Mouse (Mus musculus): ENCODE data around the gene Stoml2. TPM values are rescaled to one million over a fixed set of nuclear protein-coding genes. Genes with fewer than 3 reads are reported as not detected.
"Not testable (repeated sequence)": the region's sequence is repeated elsewhere in the genome, so short reads cannot be mapped to it uniquely, and the experiment has no call there.

The Stoml2 gene
- total and polyA plus RNA-seq, 2 experiments from 2014 or later = 102 to 230 TPM

DNA sequence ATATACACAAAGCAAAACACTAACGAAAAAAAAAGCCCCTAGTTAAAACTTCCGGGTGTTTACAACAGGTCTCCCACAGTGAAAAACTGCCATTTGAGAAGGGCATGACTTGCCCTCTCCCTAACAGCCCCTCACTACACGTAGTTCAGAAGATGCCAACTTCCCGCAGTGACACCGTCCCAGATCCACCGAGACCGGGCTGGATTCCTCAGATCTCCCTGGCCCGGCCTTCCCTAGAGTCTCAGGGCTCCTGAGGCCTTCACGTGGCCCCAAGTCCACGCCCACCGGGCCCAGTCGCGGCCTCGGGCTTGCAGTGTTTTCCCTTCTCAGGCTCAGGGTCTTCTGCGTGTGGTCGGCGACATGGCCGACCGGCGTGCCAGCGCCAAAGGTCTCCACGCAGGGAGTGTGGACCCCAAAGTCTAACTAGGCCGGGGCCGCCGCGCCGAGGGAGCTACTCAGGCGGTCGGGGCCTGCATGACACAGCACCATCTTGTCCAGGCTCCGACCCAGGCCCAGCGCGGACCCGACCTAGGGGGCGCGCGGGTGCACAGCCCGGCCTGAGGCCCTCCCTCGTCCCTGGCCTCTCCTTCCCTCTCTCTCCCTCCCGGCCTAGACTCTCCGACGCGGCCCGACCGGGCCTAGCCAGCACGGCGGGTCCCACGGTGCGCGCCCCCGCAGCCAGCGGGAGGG, 31.9 kb downstream of the Stoml2 start:
- no peaks in the 10 kb centered on the region for H3K27me3 ChIP-seq (ENCODE audit: insufficient read depth, low read length)
- peaks cover 11% of the 10 kb centered on the region; the same call in 1 of the 2 replicates for H3K4me1 ChIP-seq (ENCODE audit: insufficient read depth, low read length)
- H3K4me3 ChIP-seq (ENCODE audit: low read depth, low read length) = peak overlapping the region; percentile 97
- H3K36me3 ChIP-seq (ENCODE audit: insufficient read depth, low read length) = peaks cover 7% of the 10 kb centered on the region; the same call in 1 of the 2 replicates
- H3K4me2 ChIP-seq (ENCODE audit: low read depth, low read length, poor library complexity, severe bottlenecking) = peak overlapping the region; percentile 82
- no peaks in the 10 kb centered on the region for H3K9me3 ChIP-seq (ENCODE audit: low read length)
- TF ChIP-seq CTCF (IDR thresholded peaks at IDR 0.05) = peak; percentile 44
- ATAC-seq (ENCODE audit: low FRiP score) (peak; percentile 70), DNase-seq (ENCODE audit: low spot score) (peak; percentile 71)
- peak overlapping the region; percentile 99 for H3K27ac ChIP-seq (ENCODE audit: low read depth, low read length)
- under 1% methylated on average over 45 of the region's 51 CpGs for WGBS
- peak overlapping the region; percentile 98 for H3K9ac ChIP-seq (replicated peaks; ENCODE audit: low read length, poor library complexity, severe bottlenecking)

GRCm38 (mm10) chr4:42998022-42998421, 33.5 kb downstream of the Stoml2 start:
- TF ChIP-seq CTCF (IDR thresholded peaks at IDR 0.05) = no peak
- Histone ChIP-seq H3K9ac (replicated peaks; ENCODE audit: low read length, poor library complexity, severe bottlenecking) (peak overlapping the region; percentile 36; the same call in 1 of the 2 replicates), H3K36me3 (ENCODE audit: insufficient read depth, low read length) (peaks cover 15% of the 10 kb centered on the region; the same call in 1 of the 2 replicates), H3K27me3 (ENCODE audit: insufficient read depth, low read length) (no peaks in the 10 kb centered on the region), H3K4me1 (ENCODE audit: insufficient read depth, low read length) (peaks cover 11% of the 10 kb centered on the region; the same call in 1 of the 2 replicates), H3K27ac (ENCODE audit: low read depth, low read length) (no peak overlapping the region), H3K9me3 (ENCODE audit: low read length) (no peaks in the 10 kb centered on the region), H3K4me3 (ENCODE audit: low read depth, low read length) (peak overlapping the region; percentile 97; the same call in 1 of the 2 replicates), H3K4me2 (ENCODE audit: low read depth, low read length, poor library complexity, severe bottlenecking) (peak overlapping the region; percentile 82)
- DNase-seq (ENCODE audit: low spot score) = no peak
- 43% methylated on average over 2 of the region's 2 CpGs for WGBS
- ATAC-seq (ENCODE audit: low FRiP score) = no peak

- no peak overlapping the region for H3K4me3 ChIP-seq (ENCODE audit: low read depth, low read length)
- no peak overlapping the region for H3K27ac ChIP-seq (ENCODE audit: low read depth, low read length)
- no peak overlapping the region for H3K9ac ChIP-seq (replicated peaks; ENCODE audit: low read length, poor library complexity, severe bottlenecking)
- DNase-seq (ENCODE audit: low spot score) = no peak
- no peaks in the 10 kb centered on the region for H3K4me1 ChIP-seq (ENCODE audit: insufficient read depth, low read length)
- peak; percentile 51 for TF ChIP-seq CTCF (IDR thresholded peaks at IDR 0.05)
- no peaks in the 10 kb centered on the region for H3K27me3 ChIP-seq (ENCODE audit: insufficient read depth, low read length)
- ATAC-seq (ENCODE audit: low FRiP score) = no peak
- H3K9me3 ChIP-seq (ENCODE audit: low read length) = no peaks in the 10 kb centered on the region
- peaks cover 64% of the 10 kb centered on the region for H3K36me3 ChIP-seq (ENCODE audit: insufficient read depth, low read length)
- H3K4me2 ChIP-seq (ENCODE audit: low read depth, low read length, poor library complexity, severe bottlenecking) = no peak overlapping the region
- 91% methylated on average over 1 of the region's 1 CpGs for WGBS
These were observed 43.2 kb downstream of the Stoml2 start for GRCm38 (mm10) chr4:42988296-42988695.

DNA sequence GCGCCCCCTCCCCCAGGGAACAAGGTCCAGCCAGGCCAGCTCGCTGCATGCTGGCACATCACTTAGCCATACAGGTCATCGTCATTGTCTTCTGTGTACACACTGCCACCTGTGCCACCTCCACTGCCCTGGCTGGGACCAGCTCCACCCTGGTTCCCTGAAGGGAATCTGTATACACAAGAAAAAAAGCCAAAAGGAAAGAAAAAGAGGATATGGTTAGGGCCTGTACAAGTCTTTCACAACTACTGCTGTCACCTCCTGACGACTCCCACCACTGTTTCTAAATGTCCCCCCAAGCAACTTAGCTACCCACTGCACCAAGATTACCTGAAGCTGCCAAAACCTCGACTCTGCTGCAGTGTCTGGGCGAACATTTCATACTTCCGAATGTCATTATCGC, 51.0 kb downstream of the Stoml2 start:
- peaks cover 38% of the 10 kb centered on the region for H3K36me3 ChIP-seq (ENCODE audit: insufficient read depth, low read length)
- not testable (repeated sequence) for DNase-seq (ENCODE audit: low spot score); H3K27ac ChIP-seq (ENCODE audit: low read depth, low read length); H3K9me3 ChIP-seq (ENCODE audit: low read length); H3K27me3 ChIP-seq (ENCODE audit: insufficient read depth, low read length); H3K4me3 ChIP-seq (ENCODE audit: low read depth, low read length); H3K4me1 ChIP-seq (ENCODE audit: insufficient read depth, low read length); H3K4me2 ChIP-seq (ENCODE audit: low read depth, low read length, poor library complexity, severe bottlenecking); H3K9ac ChIP-seq (replicated peaks; ENCODE audit: low read length, poor library complexity, severe bottlenecking); ATAC-seq (ENCODE audit: low FRiP score)
- WGBS = 96% methylated on average over 7 of the region's 8 CpGs

DNA sequence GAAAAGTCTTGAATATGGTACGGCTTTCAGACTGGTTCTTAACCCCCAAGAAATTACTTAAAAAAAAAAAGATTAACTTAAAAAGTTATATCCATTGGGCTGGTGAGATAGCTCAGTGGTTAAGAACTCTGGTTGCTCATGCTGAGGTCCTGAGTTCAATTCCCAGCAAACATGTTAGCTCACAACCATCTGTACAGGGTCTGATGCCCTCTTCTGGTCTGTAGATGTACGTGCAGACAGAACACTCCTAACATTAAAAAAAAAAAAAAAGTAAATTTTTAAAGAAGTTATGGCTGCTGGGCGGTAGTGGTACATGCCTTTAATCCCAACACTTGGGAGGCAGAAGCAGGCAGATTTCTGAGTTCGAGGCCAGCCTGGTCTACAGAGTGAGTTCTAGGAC, 53.4 kb downstream of the Stoml2 start:
- Histone ChIP-seq H3K9ac (replicated peaks; ENCODE audit: low read length, poor library complexity, severe bottlenecking) (no peak overlapping the region), H3K9me3 (ENCODE audit: low read length) (no peaks in the 10 kb centered on the region), H3K4me1 (ENCODE audit: insufficient read depth, low read length) (no peaks in the 10 kb centered on the region), H3K4me3 (ENCODE audit: low read depth, low read length) (no peak overlapping the region), H3K4me2 (ENCODE audit: low read depth, low read length, poor library complexity, severe bottlenecking) (no peak overlapping the region), H3K27ac (ENCODE audit: low read depth, low read length) (no peak overlapping the region), H3K36me3 (ENCODE audit: insufficient read depth, low read length) (peaks cover 23% of the 10 kb centered on the region), H3K27me3 (ENCODE audit: insufficient read depth, low read length) (no peaks in the 10 kb centered on the region)
- no peak for ATAC-seq (ENCODE audit: low FRiP score)
- DNase-seq (ENCODE audit: low spot score) = no peak
- peak; percentile 48 for TF ChIP-seq CTCF (IDR thresholded peaks at IDR 0.05)
- WGBS = 89% methylated on average over 4 of the region's 4 CpGs

Other genes starting within 250 kb of the Stoml2 start
- not detected in 2 replicates for gene Fam205a1, start 177.8 kb downstream of the Stoml2 start, total RNA-seq (2014; rRNA removed)
- gene Fam205a1, start 177.8 kb downstream of the Stoml2 start, polyA plus RNA-seq (2015; fragmentation: Nextera tagmentation; extraction: Ambion mirVana) = not detected in 2 replicates
- 0.09 and 0.16 TPM in 2 replicates for gene Gm12394, start 174.9 kb downstream of the Stoml2 start, total RNA-seq (2014; rRNA removed)
- 0.21 and 0.71 TPM in 2 replicates for gene Gm12394, start 174.9 kb downstream of the Stoml2 start, polyA plus RNA-seq (2015; fragmentation: Nextera tagmentation; extraction: Ambion mirVana)
- gene Fam205c, start 157.5 kb downstream of the Stoml2 start, total RNA-seq (2014; rRNA removed) = not detected in 2 replicates
- gene Fam205c, start 157.5 kb downstream of the Stoml2 start, polyA plus RNA-seq (2015; fragmentation: Nextera tagmentation; extraction: Ambion mirVana) = 2.1 and 4.4 TPM in 2 replicates
- gene Phf24, start 115.0 kb downstream of the Stoml2 start, total RNA-seq (2014; rRNA removed) = 130 and 148 TPM in 2 replicates
- gene Phf24, start 115.0 kb downstream of the Stoml2 start, polyA plus RNA-seq (2015; fragmentation: Nextera tagmentation; extraction: Ambion mirVana) = 44.4 and 45.0 TPM in 2 replicates
- gene Dnajb5, start 81.9 kb downstream of the Stoml2 start, total RNA-seq (2014; rRNA removed) = 75.6 and 109 TPM in 2 replicates
- gene Dnajb5, start 81.9 kb downstream of the Stoml2 start, polyA plus RNA-seq (2015; fragmentation: Nextera tagmentation; extraction: Ambion mirVana) = 37.9 and 41.4 TPM in 2 replicates
- not detected in 2 replicates for gene 1700022I11Rik, start 62.1 kb downstream of the Stoml2 start, total RNA-seq (2014; rRNA removed)
- gene 1700022I11Rik, start 62.1 kb downstream of the Stoml2 start, polyA plus RNA-seq (2015; fragmentation: Nextera tagmentation; extraction: Ambion mirVana) = 0.19 and 0.48 TPM in 2 replicates
- 192 and 242 TPM in 2 replicates for gene Vcp, start 31.2 kb downstream of the Stoml2 start, total RNA-seq (2014; rRNA removed)
- 448 and 464 TPM in 2 replicates for gene Vcp, start 31.2 kb downstream of the Stoml2 start, polyA plus RNA-seq (2015; fragmentation: Nextera tagmentation; extraction: Ambion mirVana)
- gene Fancg, start 21.2 kb downstream of the Stoml2 start, total RNA-seq (2014; rRNA removed) = 15.0 and 18.2 TPM in 2 replicates
- gene Fancg, start 21.2 kb downstream of the Stoml2 start, polyA plus RNA-seq (2015; fragmentation: Nextera tagmentation; extraction: Ambion mirVana) = 14.2 and 14.3 TPM in 2 replicates
- 30.5 and 33.4 TPM in 2 replicates for gene Pigo, start 5.9 kb downstream of the Stoml2 start, total RNA-seq (2014; rRNA removed)
- 24.4 and 26.1 TPM in 2 replicates for gene Pigo, start 5.9 kb downstream of the Stoml2 start, polyA plus RNA-seq (2015; fragmentation: Nextera tagmentation; extraction: Ambion mirVana)
- 31.1 and 48.7 TPM in 2 replicates for gene Fam214b, start 14.5 kb upstream of the Stoml2 start, total RNA-seq (2014; rRNA removed)
- gene Fam214b, start 14.5 kb upstream of the Stoml2 start, polyA plus RNA-seq (2015; fragmentation: Nextera tagmentation; extraction: Ambion mirVana) = 30.3 and 32.3 TPM in 2 replicates
- gene Unc13b, start 27.2 kb upstream of the Stoml2 start, total RNA-seq (2014; rRNA removed) = 40.2 and 54.6 TPM in 2 replicates
- gene Unc13b, start 27.2 kb upstream of the Stoml2 start, polyA plus RNA-seq (2015; fragmentation: Nextera tagmentation; extraction: Ambion mirVana) = 6.3 and 7.9 TPM in 2 replicates
- gene Atp8b5, start 235.4 kb upstream of the Stoml2 start, total RNA-seq (2014; rRNA removed) = 0.44 and 0.47 TPM in 2 replicates
- gene Atp8b5, start 235.4 kb upstream of the Stoml2 start, polyA plus RNA-seq (2015; fragmentation: Nextera tagmentation; extraction: Ambion mirVana) = 0.17 and 0.54 TPM in 2 replicates

Measured in midbrain, postnatal 0 days (tissue).